Mouse (Mus musculus) Patski (cell line): ENCODE results near the gene Grm5. TPM values are rescaled to one million over a fixed set of nuclear protein-coding genes. Genes with fewer than 3 reads are reported as not detected.

ENCODE experiments used
- ATAC-seq: fragments of 100-300 bp; one replicate; pipeline ENCODE4 v1.8.0; 2021
- CTCF ChIA-PET: fragments of 350-600 bp; sonication (Branson Sonifier 250); formaldehyde crosslinking; loops from one replicate; lab custom pipeline; 2022; ENCODE audit warnings: inconsistent platforms; lab: Charles Lee
- POLR2A ChIA-PET: fragments of 350-600 bp; sonication (Branson Sonifier 250); formaldehyde crosslinking; loops from one replicate; lab custom pipeline; 2022; ENCODE audit warnings: antibody characterized with exemption, inconsistent platforms; lab: Charles Lee
- DNase-seq: peaks from one replicate; pipeline ENCODE4 v3.0.0-alpha.2; 2011; ENCODE audit warnings: low read depth, low spot score
- H3K27me3 ChIP-seq: fragments of 371-371 bp; one replicate; pipeline ENCODE4 v1.5.1; 2021
- CTCF ChIP-seq: fragments of 100-300 bp; IDR thresholded peaks from one replicate; pipeline ENCODE4 v1.5.1; 2021
- in situ Hi-C: fragments of 300-500 bp; cut with MboI; formaldehyde crosslinking; loops from 3 replicates; pipeline ENCODE4 v1.11.1; 2018; ENCODE audit warnings: low pct_unique_long_range_greater_than_20kb, mixed read lengths
- polyA plus RNA-seq: library from polyadenylated mRNA; unstranded; gene quantifications from one replicate; pipeline ENCODE4 v1.2.3, GENCODE M21; 2021

Gene Grm5
- polyA plus RNA-seq, 1 experiment from 2014 or later: not detected

GRCm38 (mm10) chr7:87846082-87846481 is 262.1 kb downstream of the Grm5 start:
- CTCF ChIA-PET: no interaction called here

GRCm38 (mm10) chr7:87925956-87926355 is 342.0 kb downstream of the Grm5 start:
- DNase-seq: no peak
- POLR2A ChIA-PET: no interaction called here
- TF ChIP-seq CTCF: no peak
- ATAC-seq: no peak
- no peaks in the 10 kb centered on the region for H3K27me3 ChIP-seq
- CTCF ChIA-PET: no interaction called here
- in situ Hi-C loops: no loop called here

More at GRCm38 (mm10) chr7:87846082-87846481, 262.1 kb downstream of the Grm5 start:
- no peak for DNase-seq
- TF ChIP-seq CTCF: no peak
- no peak for ATAC-seq
- in situ Hi-C loops: no loop called here
- POLR2A ChIA-PET: no interaction called here
- H3K27me3 ChIP-seq: no peaks in the 10 kb centered on the region

GRCm38 (mm10) chr7:87937415-87937814 is 353.4 kb downstream of the Grm5 start:
- no peak for DNase-seq
- in situ Hi-C loops: no loop called here
- no peak for ATAC-seq
- no peak for TF ChIP-seq CTCF
- POLR2A ChIA-PET: no interaction called here
- H3K27me3 ChIP-seq: no peaks in the 10 kb centered on the region
- CTCF ChIA-PET: no interaction called here

GRCm38 (mm10) chr7:87938265-87938664 is 354.3 kb downstream of the Grm5 start:
- no peaks in the 10 kb centered on the region for H3K27me3 ChIP-seq
- POLR2A ChIA-PET: no interaction called here
- CTCF ChIA-PET: no interaction called here
- no peak for DNase-seq
- no peak for TF ChIP-seq CTCF
- in situ Hi-C loops: no loop called here
- no peak for ATAC-seq

GRCm38 (mm10) chr7:87950205-87950604 is 366.2 kb downstream of the Grm5 start:
- in situ Hi-C loops: no loop called here
- POLR2A ChIA-PET: no interaction called here
- CTCF ChIA-PET: no interaction called here
- no peak for ATAC-seq
- DNase-seq: no peak
- no peaks in the 10 kb centered on the region for H3K27me3 ChIP-seq
- no peak for TF ChIP-seq CTCF

- in situ Hi-C loops: no loop called here
- no peaks in the 10 kb centered on the region for H3K27me3 ChIP-seq
- POLR2A ChIA-PET: no interaction called here
- TF ChIP-seq CTCF: no peak
- CTCF ChIA-PET: interaction anchor here (0.7 kb wide), 1 partner anchor 569 kb away, joined by 3 read pairs; no protein-coding TSS in a partner anchor
- ATAC-seq (no peak), DNase-seq (no peak)
Observed at GRCm38 (mm10) chr7:87973216-87973615, 389.2 kb downstream of the Grm5 start.

GRCm38 (mm10) chr7:87975041-87975440 is 391.1 kb downstream of the Grm5 start:
- no peak for TF ChIP-seq CTCF
- CTCF ChIA-PET: interaction anchor here (1.2 to 1.7 kb wide), 2 partner anchors 12 to 28 kb away, joined by 3 read pairs; no protein-coding TSS in a partner anchor
- DNase-seq (no peak), ATAC-seq (no peak)
- H3K27me3 ChIP-seq: no peaks in the 10 kb centered on the region
- in situ Hi-C loops: no loop called here
- POLR2A ChIA-PET: no interaction called here

- in situ Hi-C loops: no loop called here
Observed at GRCm38 (mm10) chr7:87983494-87983893, 399.5 kb downstream of the Grm5 start.

GRCm38 (mm10) chr7:88014451-88014850 is 430.5 kb downstream of the Grm5 start:
- DNase-seq (no peak), ATAC-seq (no peak)
- H3K27me3 ChIP-seq: peaks cover 4% of the 10 kb centered on the region
- CTCF ChIA-PET: no interaction called here
- POLR2A ChIA-PET: no interaction called here
- TF ChIP-seq CTCF: no peak
- in situ Hi-C loops: no loop called here

More at GRCm38 (mm10) chr7:87983494-87983893, 399.5 kb downstream of the Grm5 start:
- no peak for ATAC-seq
- ChIA-PET POLR2A (no interaction called here), CTCF (no interaction called here)
- DNase-seq: no peak
- no peak for TF ChIP-seq CTCF
- H3K27me3 ChIP-seq: peaks cover 3% of the 10 kb centered on the region

GRCm38 (mm10) chr7:88027411-88028132 is 443.6 kb downstream of the Grm5 start:
- TF ChIP-seq CTCF: no peak
- DNase-seq (no peak), ATAC-seq (no peak)
- in situ Hi-C loops: no loop called here
- ChIA-PET POLR2A (no interaction called here), CTCF (no interaction called here)
- peaks cover 20% of the 10 kb centered on the region for H3K27me3 ChIP-seq

- no peak for DNase-seq
- in situ Hi-C loops: no loop called here
- H3K27me3 ChIP-seq: peaks cover 17% of the 10 kb centered on the region
- no peak for TF ChIP-seq CTCF
- POLR2A ChIA-PET: no interaction called here
- ATAC-seq: no peak
- CTCF ChIA-PET: no interaction called here
Observed at GRCm38 (mm10) chr7:88047366-88047765, 463.4 kb downstream of the Grm5 start.
